Mouse (Mus musculus) neutrophil, adult 65 days (primary cell): ENCODE data around the gene A26c2. TPM values are rescaled to one million over a fixed set of nuclear protein-coding genes. Genes with fewer than 3 reads are reported as not detected.

ENCODE experiments used
- total RNA-seq: library from RNA; stranded (reverse); gene quantifications from 2 replicates; pipeline ENCODE4 v1.2.4, GENCODE M21; 2023

Gene A26c2
- not detected in 2 replicates for total RNA-seq

DNA sequence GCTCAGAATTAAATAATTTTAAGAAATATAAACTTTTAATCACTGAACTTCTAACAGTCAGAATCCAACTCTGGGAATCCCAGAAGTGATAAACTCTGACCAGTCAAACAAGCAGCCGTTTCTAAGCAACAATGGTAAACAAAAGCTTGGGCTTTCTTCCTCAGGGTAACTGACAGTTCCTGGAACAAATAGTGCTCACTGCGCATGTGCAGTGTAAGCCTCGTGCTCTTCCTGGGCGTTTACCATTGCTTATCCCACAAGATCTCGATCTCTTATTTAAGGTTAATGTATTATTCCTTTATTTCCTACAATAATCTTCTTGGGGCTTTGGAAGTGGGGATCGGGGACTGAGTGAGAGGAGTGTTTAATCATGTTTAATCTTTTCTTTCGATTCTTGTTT is at the start of gene A26c2:
TSS of gene A26c2 (minus strand) at position 101 of the 400 bp plus-strand sequence.

